Mouse (Mus musculus) right cerebral cortex, postnatal 10 days (tissue): Measurements from ENCODE around the gene Cog4.
"Not testable (repeated sequence)": the region's sequence is repeated elsewhere in the genome, so short reads cannot be mapped to it uniquely, and the experiment has no call there.

Experiments used
- DNase-seq, 2 experiments: peaks; one replicate each; pipeline ENCODE4 v3.0.0; 2021; ENCODE audit warnings: low spot score in 2 of 2

The Cog4 gene

DNA sequence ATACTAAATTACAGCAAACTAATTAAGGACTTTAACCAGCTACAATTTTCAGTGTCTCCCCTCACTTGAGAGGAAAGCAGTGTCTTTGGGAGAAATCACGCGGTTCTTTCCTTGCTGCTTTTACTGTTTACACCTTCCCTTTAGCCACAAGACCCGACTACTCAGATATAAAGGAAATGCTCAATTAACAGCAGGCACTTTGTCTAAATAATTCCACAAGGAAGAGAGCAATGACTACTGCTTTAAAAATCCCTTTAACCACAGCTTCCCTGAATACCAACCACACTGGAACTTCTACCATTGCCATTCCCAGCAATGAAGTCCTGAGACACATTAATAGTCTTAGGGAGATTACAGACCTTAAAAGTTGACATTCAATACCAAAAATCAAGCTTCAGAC, 17.9 kb upstream of the Cog4 start:
- no peak for DNase-seq

DNA sequence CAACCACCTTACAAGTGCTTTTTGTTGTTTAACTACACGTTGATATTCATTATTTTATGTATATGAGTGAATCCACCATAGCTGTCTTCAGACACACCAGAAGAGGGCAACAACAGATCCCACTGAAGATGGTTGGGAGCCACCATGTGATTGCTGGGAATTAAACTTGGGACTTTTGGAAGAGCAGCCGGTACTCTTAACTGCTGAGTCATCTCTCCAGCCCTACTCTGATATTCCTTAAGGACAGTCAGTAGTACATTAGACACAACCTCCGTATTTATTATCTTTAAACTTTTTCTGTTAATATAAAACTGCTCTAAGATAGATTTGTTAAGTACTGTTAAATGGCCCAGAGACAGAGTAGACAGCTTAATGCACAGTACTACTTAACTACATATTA, 14.4 kb upstream of the Cog4 start:
- DNase-seq, result no peak

- no peak for DNase-seq
Observed at GRCm38 (mm10) chr8:110842012-110842574, 4.3 kb upstream of the Cog4 start.

GRCm38 (mm10) chr8:110843207-110843606, 3.2 kb upstream of the Cog4 start:
- DNase-seq, result no peak

GRCm38 (mm10) chr8:110844941-110845340, 1.5 kb upstream of the Cog4 start:
- no peak for DNase-seq

DNA sequence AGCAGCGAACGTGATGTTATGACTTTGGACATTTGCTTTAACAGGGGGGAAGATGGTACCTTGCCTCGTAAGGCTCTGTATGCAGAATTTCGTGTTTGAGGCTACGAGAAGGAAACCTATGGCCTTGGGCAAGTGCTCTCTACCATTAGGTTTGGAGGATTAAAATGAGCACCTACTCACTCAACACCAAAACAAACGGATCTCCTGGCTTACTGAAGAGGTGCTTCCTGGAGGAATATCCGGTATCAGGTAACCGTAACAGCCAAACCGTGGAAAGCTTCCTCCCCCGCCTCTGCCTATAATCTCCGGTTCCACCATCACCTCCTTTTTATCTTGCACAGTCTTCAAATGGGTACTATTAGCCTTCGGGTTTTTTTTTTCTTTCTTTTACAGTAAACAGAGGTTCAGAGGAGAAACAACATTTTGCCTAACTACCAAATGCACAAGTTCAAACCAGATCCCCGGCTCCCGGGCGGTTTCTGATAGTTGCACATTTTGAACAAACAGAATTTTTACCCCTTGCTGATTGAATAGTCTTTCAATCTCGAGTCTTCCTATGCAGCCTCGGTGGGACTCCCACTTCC, 487 bp upstream of the Cog4 start:
- no peak for DNase-seq

DNA sequence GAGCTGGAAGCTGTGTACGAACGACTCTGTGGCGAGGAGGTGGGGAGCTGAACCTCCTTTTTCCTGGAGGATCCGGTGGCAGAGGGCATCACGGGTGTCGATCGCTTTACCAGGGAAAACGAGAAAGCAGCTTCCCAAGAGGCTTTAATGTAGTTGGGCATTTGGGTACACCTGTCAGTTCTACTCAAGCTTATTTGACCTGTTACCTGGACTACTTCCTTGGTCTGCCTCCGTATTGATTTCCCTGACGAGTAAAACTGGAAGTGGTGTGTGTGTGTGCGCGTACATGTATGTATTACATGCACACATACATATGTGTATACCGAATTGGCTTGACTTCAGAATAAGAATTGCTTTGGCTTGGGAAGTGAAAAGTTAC, 760 bp downstream of the Cog4 start:
- no peak for DNase-seq

DNA sequence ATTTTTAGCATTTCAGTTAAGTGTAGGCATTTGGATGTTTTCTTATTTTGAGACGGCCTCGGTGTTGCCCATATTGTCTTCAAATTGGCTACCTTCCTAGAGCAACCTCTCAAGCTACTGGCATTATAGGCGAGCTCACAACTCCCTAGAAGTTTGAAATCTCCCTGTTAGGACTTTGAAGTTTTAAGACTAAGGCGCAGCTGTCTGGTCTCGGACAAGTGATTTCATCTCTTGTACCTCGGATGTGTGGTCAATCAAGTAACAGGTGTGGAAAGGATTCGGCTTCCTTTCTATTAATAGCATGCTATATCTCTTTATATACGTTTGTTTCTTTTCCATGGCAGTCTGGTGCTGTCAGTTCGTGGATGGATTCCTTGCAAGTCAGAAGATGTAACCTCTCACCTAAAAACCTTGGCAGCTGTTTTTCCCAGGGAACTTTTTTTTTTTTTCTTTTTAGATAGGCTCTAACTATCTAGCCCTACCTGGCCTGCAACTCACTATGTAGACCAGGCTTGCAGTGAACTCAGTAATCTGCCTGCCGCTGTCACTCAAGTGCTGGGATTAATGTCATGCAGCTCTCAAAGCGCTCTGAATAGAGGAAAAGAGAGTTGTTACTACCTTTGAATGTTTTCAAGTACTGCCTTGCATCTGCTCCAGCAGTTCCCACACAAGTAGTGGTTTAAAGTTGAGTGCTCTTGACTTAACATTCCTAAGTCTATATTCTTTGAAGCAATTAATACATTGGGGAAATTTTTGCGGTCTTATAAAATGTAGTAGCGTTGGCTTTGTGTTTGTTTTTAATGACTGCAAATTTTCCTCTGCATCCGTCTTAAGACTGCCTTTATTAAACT, 1.5 kb downstream of the Cog4 start:
- DNase-seq, result no peak

DNA sequence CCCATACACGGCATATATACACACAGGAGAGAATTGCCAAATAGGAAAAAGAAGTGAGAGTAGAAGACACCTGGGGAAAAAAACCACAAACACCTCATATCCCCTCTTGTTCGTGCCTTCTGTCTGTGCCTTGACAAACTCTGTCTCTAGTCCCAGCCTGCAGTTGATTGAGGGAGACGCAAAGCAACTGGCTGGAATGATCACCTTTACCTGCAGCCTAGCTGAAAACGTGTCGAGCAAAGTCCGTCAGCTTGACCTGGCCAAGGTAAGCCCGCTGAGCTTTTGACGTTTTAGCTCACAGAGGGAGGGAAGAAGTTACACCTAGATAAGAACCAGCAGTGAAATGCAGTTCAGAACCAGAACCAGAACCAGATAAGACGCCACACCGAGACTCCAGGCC, 4.8 kb downstream of the Cog4 start:
- no peak for DNase-seq

- not testable (repeated sequence) for DNase-seq
Observed at GRCm38 (mm10) chr8:110856073-110856472, 9.7 kb downstream of the Cog4 start.

DNA sequence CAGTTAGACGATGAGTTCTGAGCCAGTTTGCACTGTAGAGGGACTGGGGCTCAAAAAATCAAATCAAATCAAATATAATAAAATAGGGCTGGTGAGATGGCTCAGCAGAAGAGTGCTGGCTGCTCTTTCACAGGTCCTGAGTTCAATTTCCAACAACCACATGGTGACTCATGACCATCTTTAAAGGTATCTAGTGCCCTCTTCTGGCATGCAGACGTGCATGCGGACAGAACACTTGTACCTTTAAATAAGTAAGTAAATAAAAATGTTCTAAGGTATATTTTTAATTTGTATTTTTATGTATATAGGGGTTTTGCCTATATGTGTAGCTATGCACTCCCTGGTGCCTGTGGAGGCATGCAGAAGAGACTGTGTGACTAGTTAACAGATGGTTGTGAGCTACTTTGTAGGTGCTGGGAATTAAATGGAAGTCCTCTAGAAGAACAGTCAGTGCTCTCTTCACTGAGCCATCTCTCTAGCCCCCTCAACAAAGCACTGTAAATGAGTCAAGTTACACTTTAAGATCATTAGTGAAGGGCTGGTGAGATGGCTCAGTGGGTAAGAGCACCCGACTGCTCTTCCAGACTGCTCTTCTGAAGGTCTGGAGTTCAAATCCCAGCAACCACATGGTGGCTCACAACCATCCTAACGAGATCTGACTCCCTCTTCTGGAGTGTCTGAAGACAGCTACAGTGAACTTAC, 10.5 kb downstream of the Cog4 start:
- no peak for DNase-seq

- DNase-seq, result no peak
Observed at GRCm38 (mm10) chr8:110859651-110860501, 13.5 kb downstream of the Cog4 start.

DNA sequence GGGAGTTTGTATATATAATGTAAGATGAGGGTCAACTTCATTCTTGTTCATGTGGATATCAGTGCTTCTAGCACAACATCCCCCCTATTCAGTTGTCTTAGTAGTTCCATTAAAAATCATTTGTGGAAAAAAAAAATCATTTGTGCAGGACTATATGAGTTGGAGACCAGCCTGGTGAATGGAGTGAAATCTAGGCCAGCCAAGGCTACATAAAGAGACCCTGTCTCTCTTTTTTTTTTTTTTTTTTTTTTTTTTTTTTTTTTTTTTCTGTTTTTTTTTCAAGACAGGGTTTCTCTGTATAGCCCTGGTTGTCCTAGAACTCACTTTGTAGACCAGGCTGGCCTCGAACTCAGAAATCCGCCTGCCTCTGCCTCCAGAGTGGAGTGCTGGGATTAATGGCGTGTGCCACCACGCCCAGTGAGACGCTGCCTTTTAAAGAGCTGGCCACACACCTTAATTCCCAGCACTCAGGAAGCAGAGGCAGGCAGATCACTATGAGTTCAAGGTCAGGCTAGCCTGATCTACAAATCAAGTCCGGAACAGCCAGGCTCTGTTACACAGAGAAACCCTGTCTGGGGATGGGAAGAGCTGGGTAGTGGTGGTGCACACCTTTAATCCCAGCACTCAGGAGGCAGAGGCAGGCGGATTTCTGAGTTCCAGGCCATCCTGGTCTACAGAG, 15.1 kb downstream of the Cog4 start:
- not testable (repeated sequence) for DNase-seq

- DNase-seq, result no peak
Observed at GRCm38 (mm10) chr8:110870501-110870900, 24.1 kb downstream of the Cog4 start.

GRCm38 (mm10) chr8:110877862-110878261, 31.5 kb downstream of the Cog4 start:
- no peak for DNase-seq

GRCm38 (mm10) chr8:110881741-110882310, 35.4 kb downstream of the Cog4 start:
- DNase-seq, result no peak

DNA sequence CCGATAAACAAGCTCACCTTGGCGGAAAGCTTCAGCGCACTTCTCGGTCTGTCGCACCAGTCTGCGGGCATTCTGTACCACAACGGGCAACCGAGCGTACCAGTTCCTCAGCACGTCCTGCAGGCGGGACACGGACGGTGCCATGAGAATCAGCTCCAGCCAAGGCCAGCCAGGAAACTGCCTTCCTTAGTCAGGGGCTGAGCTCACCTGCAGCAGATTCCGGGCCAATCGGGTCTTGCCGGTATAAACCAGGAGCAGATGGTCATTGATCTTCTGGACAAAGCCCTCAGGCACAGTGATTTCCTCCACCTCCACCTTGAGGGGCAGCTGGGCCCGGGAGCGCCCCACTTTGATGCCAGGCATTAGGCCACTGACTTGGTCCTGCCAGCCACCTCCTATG, 37.4 kb downstream of the Cog4 start:
- DNase-seq, result no peak

- DNase-seq, result no peak
Observed at GRCm38 (mm10) chr8:110886634-110887033, 40.2 kb downstream of the Cog4 start.

DNA sequence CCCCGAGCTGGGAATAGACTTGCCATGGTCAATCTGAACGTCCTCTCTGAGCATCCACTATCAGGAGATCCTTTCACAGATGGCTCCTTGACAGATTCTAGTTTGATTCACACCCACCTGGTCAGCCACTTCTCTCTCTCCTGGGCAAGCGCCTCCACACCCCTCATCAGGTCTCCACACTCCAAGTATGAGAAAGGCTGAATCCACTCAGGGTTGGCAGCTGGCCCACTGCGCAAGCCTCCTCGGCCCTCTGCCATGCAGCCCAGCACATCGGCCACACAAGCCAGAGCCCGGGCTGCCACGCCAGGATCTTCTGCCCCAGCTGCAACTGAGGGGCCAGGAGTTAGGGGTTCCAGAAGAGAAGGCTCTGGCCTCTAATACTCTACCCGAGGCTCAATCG, 41.2 kb downstream of the Cog4 start:
- DNase-seq, result no peak

GRCm38 (mm10) chr8:110888441-110888840, 42.0 kb downstream of the Cog4 start:
- DNase-seq, result no peak

DNA sequence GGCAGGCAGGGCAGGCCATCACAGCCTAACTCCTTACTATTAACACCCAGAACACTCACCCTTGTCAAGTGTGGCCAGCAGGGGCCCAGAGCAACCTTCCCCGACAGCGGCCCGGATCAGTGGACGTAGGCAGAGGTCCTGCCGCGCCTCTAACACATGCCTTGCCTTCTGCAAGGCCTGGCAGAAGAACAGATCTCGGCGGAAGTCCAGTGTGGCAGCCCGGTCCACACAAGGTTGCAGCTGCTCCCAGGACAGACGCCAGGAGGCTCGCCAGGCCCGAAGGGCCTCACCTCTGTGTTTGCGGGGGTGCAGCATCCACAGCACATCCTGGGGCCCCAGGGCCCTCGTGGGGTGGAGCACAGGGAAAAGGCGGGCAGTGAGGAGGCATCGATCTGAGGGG, 42.5 kb downstream of the Cog4 start:
- no peak for DNase-seq
